Mouse (Mus musculus) ovary, postnatal 36 days (tissue): ENCODE results near the gene Gna14.
A peak's percentile ranks its signal among the peaks of the same experiment; 100 is the strongest.

Experiments
- DNase-seq: peaks from one replicate; pipeline ENCODE4 v3.0.0; 2022; ENCODE audit warnings: low spot score, mixed read lengths

The Gna14 gene

GRCm38 (mm10) chr19:16593256-16593974 lies 157.9 kb downstream of the Gna14 start:
- no peak for DNase-seq

- no peak for DNase-seq
Observed at GRCm38 (mm10) chr19:16593975-16594317, 158.4 kb downstream of the Gna14 start.

DNA sequence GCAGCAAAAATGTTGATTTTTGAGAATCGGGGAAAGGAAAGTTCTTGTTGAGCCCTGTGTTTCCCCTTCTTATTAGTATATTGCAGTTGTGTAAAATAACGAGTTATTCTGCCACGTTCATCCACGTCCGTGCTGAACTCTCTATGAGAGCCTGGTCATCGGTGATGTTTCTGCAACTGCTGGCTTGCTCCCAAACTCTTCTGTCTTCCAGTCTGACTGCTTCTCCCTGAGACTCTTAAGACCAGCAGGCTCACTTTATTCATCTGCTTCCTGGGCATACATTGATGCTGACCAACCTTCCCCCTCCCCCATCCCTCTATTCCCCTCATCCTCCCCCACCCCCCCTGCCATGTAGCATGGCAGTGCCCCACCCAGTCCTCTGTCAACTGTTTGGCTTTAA lies 161.7 kb downstream of the Gna14 start:
- no peak for DNase-seq

- no peak for DNase-seq
Observed at GRCm38 (mm10) chr19:16598653-16599297, 163.2 kb downstream of the Gna14 start.

DNA sequence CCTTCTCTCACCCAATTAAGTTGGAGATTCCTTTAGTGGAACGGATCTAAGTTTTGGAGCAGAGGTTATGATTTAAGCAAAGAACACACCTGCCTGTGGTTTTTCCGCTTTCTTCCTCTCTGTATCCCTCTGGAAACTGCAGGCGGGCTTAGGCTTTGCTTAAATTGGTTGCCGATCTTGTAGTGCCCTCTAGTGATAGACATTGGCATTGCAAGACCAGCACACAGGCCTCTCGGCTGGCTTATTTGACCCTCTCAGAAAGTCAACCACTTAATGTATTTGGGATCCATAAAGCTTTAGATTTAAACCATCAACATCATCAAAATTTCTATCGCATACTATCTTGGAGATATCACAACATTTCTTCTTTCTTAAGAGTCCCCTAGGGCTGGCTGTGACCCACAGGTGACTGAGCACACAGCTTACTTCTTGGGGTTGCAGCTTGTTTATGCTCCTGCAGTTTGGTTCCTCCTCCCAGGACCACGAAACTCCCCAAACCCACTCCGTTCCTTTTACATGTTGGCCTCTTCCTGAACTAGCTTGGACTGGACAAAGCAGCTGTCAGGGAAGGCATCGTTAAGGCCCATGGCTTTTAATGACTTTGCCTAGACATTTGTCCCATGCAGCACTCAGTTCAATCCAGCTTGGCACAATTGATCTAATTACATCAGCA lies 163.9 kb downstream of the Gna14 start:
- DNase-seq: peak; percentile 41

DNA sequence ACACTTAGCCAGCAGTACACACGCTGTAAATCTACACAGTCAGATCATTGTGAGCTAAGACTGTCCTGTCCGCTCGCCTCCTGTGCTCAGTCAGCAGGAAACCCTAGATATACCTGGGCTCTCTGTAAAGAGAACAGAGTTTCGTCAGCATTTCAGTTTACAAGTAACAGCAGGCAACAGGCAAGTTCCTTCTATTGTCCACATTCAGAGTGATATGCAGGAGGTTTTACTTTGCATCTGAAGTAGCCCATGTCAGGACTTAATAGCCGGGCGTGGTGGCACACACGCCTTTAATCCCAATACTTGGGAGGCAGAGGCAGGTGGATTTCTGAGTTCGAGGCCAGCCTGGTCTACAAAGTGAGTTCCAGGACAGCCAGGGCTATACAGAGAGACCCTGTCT lies 166.5 kb downstream of the Gna14 start:
- no peak for DNase-seq

DNA sequence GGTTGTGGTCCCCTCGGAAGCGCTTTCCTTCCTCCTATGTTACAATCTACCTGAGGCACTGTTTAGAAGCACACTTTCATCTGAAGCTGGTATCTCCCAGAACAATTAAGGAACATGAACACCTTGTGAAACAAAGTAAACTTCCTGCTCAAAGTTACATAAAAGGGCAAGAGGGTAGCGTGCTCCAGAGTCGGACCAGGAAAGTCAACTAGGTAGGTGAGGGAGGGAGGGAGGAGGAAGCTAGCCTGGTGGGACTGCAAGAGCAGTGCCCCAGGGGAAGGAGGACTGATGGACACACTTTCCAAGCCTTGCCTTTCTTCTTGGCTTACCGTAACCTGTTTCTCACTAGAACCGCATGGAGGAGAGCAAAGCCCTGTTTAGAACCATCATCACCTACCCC lies 172.1 kb downstream of the Gna14 start:
- DNase-seq: no peak

- DNase-seq: no peak
Observed at GRCm38 (mm10) chr19:16623154-16623553, 187.6 kb downstream of the Gna14 start.

GRCm38 (mm10) chr19:16624994-16625393 lies 189.4 kb downstream of the Gna14 start:
- DNase-seq: no peak

DNA sequence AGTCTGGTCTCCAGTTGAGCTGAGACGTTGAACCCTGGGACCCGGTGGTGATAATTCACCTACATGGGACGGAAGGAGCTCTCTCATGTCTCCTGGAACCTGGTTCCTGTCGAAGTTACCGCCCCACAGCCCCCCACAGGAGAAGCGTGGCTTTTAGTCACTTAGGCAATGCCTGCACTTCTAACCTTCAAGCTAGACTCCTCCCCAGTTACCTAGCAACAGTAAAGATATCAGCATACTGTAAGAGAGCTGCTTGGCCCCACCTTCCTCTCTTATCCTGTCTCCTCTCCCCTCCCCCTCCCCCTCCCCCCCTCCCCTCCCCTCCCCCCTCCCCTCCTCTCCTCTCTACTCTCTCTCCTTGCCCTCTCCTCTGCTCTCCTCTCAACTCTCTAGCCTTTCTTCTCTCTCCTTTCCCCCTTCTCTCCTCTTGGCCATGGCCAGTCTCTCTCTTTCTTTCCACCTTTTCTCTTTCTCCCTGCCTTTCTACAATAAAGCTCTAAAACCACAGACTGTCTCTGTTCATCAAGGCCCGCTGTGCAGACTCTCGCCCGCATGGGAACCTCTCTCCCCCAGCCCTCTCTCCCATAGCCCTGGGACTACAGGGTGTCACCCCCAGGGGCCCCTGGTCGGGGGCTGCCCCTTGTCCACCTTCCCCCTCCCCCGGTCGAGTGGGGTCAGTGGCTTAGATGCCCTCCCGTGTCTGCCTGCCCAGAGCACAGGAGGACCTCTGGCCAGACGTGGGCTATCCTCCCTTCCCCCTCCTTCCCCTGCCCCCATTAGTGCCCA lies 190.2 kb downstream of the Gna14 start:
- DNase-seq: no peak
